Mouse (Mus musculus) urinary bladder, postnatal 25 days (tissue): ENCODE data around the gene Pex11g.

Experiments
- DNase-seq: peaks from one replicate; pipeline ENCODE4 v3.0.0; 2022; ENCODE audit warnings: low spot score

Gene Pex11g

GRCm38 (mm10) chr8:3415661-3416060 is 51.8 kb downstream of the Pex11g start:
- DNase-seq, result no peak

GRCm38 (mm10) chr8:3415259-3415658 is 52.2 kb downstream of the Pex11g start:
- DNase-seq, result no peak

DNA sequence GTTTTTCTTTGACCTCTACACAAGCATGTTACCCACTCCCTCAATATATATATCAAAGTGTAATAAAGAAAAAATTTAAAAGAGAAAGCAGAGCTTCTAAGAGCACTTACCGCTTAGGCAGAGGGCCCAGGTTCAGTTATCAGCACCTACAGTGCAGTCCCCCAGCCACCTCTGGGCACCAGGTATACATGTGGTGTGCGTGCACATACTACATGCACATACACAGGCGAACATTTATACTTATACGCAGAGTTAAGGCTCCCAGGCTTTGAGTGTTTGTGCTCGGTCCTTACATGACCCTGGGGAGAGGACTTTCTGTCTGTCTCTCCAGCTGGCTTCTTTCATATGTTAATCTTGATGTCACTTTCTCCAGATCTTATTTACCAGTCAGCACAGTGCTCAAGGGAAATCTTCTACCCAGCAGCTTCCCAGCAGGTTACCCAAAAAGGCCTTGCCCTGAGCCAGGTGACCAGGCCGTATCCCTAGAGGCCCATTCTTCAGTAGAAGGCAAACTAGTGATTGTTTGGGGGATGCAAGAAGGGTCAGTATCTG is 52.8 kb downstream of the Pex11g start:
- no peak for DNase-seq

- no peak for DNase-seq
Observed at GRCm38 (mm10) chr8:3412816-3413215, 54.7 kb downstream of the Pex11g start.

DNA sequence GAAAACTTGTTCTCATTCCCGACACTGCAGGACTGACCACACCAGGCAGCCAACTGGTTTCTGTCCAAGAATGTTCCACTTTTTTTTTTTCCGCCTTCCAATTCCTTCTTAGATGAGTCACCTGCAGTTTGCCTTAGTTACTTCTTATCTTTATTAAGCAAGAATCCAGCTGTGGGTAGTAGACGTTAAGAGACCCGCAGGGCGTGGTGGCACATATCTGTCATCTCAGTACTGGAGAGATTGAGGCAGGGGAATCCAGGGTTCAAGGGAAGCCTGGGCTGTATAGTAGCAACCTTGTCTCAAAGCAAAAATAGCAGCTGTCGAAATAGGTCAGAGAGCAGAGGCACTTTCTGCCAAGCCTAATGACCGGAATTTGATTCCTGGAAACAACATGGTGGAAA is 55.6 kb downstream of the Pex11g start:
- no peak for DNase-seq

DNA sequence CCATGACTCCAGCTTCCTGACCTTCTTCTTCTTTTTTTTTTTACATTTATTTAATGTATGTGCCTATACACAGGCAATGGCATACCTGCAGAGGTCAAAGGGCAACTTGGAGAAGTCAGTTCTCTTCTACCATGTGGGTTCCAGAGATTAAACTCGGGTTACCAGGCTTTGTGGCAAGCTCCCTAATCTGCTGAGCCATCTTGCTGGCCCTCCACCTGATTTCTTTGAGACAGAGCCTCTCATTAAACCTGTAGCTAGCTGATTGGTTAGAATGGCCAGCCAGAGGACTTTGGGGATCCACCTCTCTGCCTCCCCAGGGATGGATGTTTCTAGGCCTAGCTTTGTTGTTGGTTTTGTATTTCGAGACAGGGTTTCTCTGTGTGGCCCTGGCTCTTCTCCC is 56.4 kb downstream of the Pex11g start:
- no peak for DNase-seq

DNA sequence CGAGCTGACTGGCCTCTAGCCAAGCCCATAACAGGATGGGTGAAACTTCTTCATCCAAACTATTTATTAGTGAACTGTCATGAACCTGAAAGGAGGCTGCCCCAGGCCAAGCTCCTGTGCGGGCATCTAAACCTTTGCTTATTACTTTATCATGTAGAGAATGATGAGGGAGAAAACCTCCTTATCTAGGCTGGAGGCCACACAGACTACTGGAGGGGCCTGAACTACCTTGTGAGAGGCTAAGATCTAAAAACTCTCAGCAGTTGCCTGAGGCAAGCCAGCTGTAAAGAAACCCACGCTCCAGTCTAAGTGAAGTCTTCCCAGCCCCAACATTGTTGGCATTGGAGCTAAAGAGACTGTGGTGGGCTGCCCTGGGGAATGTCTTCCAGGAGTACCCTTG is 60.1 kb downstream of the Pex11g start:
- DNase-seq, result no peak
